Mouse (Mus musculus): ENCODE data around the gene Gm33543.

GRCm38 (mm10) chr10:95811869-95812268 is 30.9 kb downstream of the Gm33543 start:
- TF ChIP-seq POLR2A (IDR thresholded peaks at IDR 0.05; ENCODE audit: low read depth, low read length), result no peak
- no peak for TF ChIP-seq CTCF (IDR thresholded peaks at IDR 0.05; ENCODE audit: extremely low read depth, insufficient read depth, insufficient read length, insufficient replicate concordance)
